Mouse (Mus musculus): ENCODE results near the gene Slc37a3. TPM values are rescaled to one million over a fixed set of nuclear protein-coding genes. Genes with fewer than 3 reads are reported as not detected.
A peak's percentile ranks its signal among the peaks of the same experiment; 100 is the strongest.
"Not testable (repeated sequence)": the region's sequence is repeated elsewhere in the genome, so short reads cannot be mapped to it uniquely, and the experiment has no call there.

The Slc37a3 gene
- polyA plus RNA-seq, 1 experiment from 2014 or later = 40.4 TPM

- Histone ChIP-seq H3K4me3 (ENCODE audit: low read length) (no peak overlapping the region), H3K27ac (ENCODE audit: low read length) (no peak overlapping the region), H3K4me2 (ENCODE audit: low read depth, low read length) (no peak overlapping the region), H3K4me1 (replicated peaks; ENCODE audit: control insufficient read depth, insufficient read depth, low read length) (peaks cover 6% of the 10 kb centered on the region; the same call in 1 of the 2 replicates), H3K27me3 (ENCODE audit: control insufficient read depth, insufficient read depth, low read depth, low read length) (no peaks in the 10 kb centered on the region), H3K36me3 (ENCODE audit: control insufficient read depth, insufficient read depth, low read length) (peaks cover 4% of the 10 kb centered on the region; the same call in 1 of the 2 replicates), H3K9me3 (ENCODE audit: control insufficient read depth, low read length) (no peaks in the 10 kb centered on the region), H3K9ac (ENCODE audit: low read length) (no peak overlapping the region)
- WGBS = 66% methylated on average over 3 of the region's 3 CpGs
- ATAC-seq (ENCODE audit: low read depth) = no peak
Measured at GRCm38 (mm10) chr6:39369631-39370030, 7.8 kb downstream of the Slc37a3 start.

GRCm38 (mm10) chr6:39362684-39363083 is 14.8 kb downstream of the Slc37a3 start:
- no peak for ATAC-seq (ENCODE audit: low read depth)
- Histone ChIP-seq H3K9ac (ENCODE audit: low read length) (no peak overlapping the region), H3K4me3 (ENCODE audit: low read length) (no peak overlapping the region), H3K27me3 (ENCODE audit: control insufficient read depth, insufficient read depth, low read depth, low read length) (no peaks in the 10 kb centered on the region), H3K9me3 (ENCODE audit: control insufficient read depth, low read length) (no peaks in the 10 kb centered on the region), H3K4me1 (replicated peaks; ENCODE audit: control insufficient read depth, insufficient read depth, low read length) (no peaks in the 10 kb centered on the region), H3K36me3 (ENCODE audit: control insufficient read depth, insufficient read depth, low read length) (peaks cover 6% of the 10 kb centered on the region; the same call in 1 of the 2 replicates), H3K27ac (ENCODE audit: low read length) (no peak overlapping the region), H3K4me2 (ENCODE audit: low read depth, low read length) (no peak overlapping the region)
- WGBS = 96% methylated on average over 2 of the region's 2 CpGs

GRCm38 (mm10) chr6:39359207-39359606 is 18.3 kb downstream of the Slc37a3 start:
- not testable (repeated sequence) for H3K27ac ChIP-seq (ENCODE audit: low read length); H3K27me3 ChIP-seq (ENCODE audit: control insufficient read depth, insufficient read depth, low read depth, low read length); H3K9me3 ChIP-seq (ENCODE audit: control insufficient read depth, low read length); ATAC-seq (ENCODE audit: low read depth); H3K9ac ChIP-seq (ENCODE audit: low read length); H3K4me2 ChIP-seq (ENCODE audit: low read depth, low read length); H3K4me3 ChIP-seq (ENCODE audit: low read length); H3K4me1 ChIP-seq (replicated peaks; ENCODE audit: control insufficient read depth, insufficient read depth, low read length)
- H3K36me3 ChIP-seq (ENCODE audit: control insufficient read depth, insufficient read depth, low read length) = peaks cover 12% of the 10 kb centered on the region; the same call in 1 of the 2 replicates
- 96% methylated on average over 9 of the region's 9 CpGs for WGBS

GRCm38 (mm10) chr6:39348946-39349345 is 28.5 kb downstream of the Slc37a3 start:
- no peak overlapping the region; the same call in 1 of the 2 replicates for H3K27ac ChIP-seq (ENCODE audit: low read length)
- H3K4me3 ChIP-seq (ENCODE audit: low read length) = no peak overlapping the region
- H3K4me1 ChIP-seq (replicated peaks; ENCODE audit: control insufficient read depth, insufficient read depth, low read length) = no peaks in the 10 kb centered on the region
- no peaks in the 10 kb centered on the region for H3K27me3 ChIP-seq (ENCODE audit: control insufficient read depth, insufficient read depth, low read depth, low read length)
- ATAC-seq (ENCODE audit: low read depth) = no peak
- H3K36me3 ChIP-seq (ENCODE audit: control insufficient read depth, insufficient read depth, low read length) = peaks cover 17% of the 10 kb centered on the region
- H3K9ac ChIP-seq (ENCODE audit: low read length) = no peak overlapping the region
- 75% methylated on average over 6 of the region's 6 CpGs for WGBS
- no peaks in the 10 kb centered on the region for H3K9me3 ChIP-seq (ENCODE audit: control insufficient read depth, low read length)
- H3K4me2 ChIP-seq (ENCODE audit: low read depth, low read length) = no peak overlapping the region

GRCm38 (mm10) chr6:39347880-39348814 is 29.3 kb downstream of the Slc37a3 start:
- WGBS = 46% methylated on average over 4 of the region's 4 CpGs

GRCm38 (mm10) chr6:39346991-39347501 is 30.4 kb downstream of the Slc37a3 start:
- Histone ChIP-seq H3K4me3 (ENCODE audit: low read length) (no peak overlapping the region), H3K9me3 (ENCODE audit: control insufficient read depth, low read length) (no peaks in the 10 kb centered on the region), H3K4me1 (replicated peaks; ENCODE audit: control insufficient read depth, insufficient read depth, low read length) (no peaks in the 10 kb centered on the region), H3K27me3 (ENCODE audit: control insufficient read depth, insufficient read depth, low read depth, low read length) (no peaks in the 10 kb centered on the region), H3K27ac (ENCODE audit: low read length) (no peak overlapping the region), H3K4me2 (ENCODE audit: low read depth, low read length) (no peak overlapping the region), H3K36me3 (ENCODE audit: control insufficient read depth, insufficient read depth, low read length) (peaks cover 23% of the 10 kb centered on the region), H3K9ac (ENCODE audit: low read length) (no peak overlapping the region)
- WGBS = 32% methylated on average over 15 of the region's 15 CpGs
- no peak for ATAC-seq (ENCODE audit: low read depth)

More at GRCm38 (mm10) chr6:39347880-39348814, 29.3 kb downstream of the Slc37a3 start:
- Histone ChIP-seq H3K36me3 (ENCODE audit: control insufficient read depth, insufficient read depth, low read length) (peaks cover 20% of the 10 kb centered on the region), H3K4me2 (ENCODE audit: low read depth, low read length) (no peak overlapping the region), H3K4me3 (ENCODE audit: low read length) (no peak overlapping the region), H3K27ac (ENCODE audit: low read length) (peak overlapping the region; percentile 51), H3K9me3 (ENCODE audit: control insufficient read depth, low read length) (no peaks in the 10 kb centered on the region), H3K9ac (ENCODE audit: low read length) (no peak overlapping the region), H3K27me3 (ENCODE audit: control insufficient read depth, insufficient read depth, low read depth, low read length) (no peaks in the 10 kb centered on the region), H3K4me1 (replicated peaks; ENCODE audit: control insufficient read depth, insufficient read depth, low read length) (no peaks in the 10 kb centered on the region)
- peak; percentile 45 for ATAC-seq (ENCODE audit: low read depth)

GRCm38 (mm10) chr6:39345430-39345829 is 32.0 kb downstream of the Slc37a3 start:
- Histone ChIP-seq H3K9me3 (ENCODE audit: control insufficient read depth, low read length) (no peaks in the 10 kb centered on the region), H3K4me3 (ENCODE audit: low read length) (no peak overlapping the region), H3K9ac (ENCODE audit: low read length) (no peak overlapping the region), H3K4me1 (replicated peaks; ENCODE audit: control insufficient read depth, insufficient read depth, low read length) (no peaks in the 10 kb centered on the region), H3K36me3 (ENCODE audit: control insufficient read depth, insufficient read depth, low read length) (peaks cover 23% of the 10 kb centered on the region), H3K4me2 (ENCODE audit: low read depth, low read length) (no peak overlapping the region), H3K27ac (ENCODE audit: low read length) (no peak overlapping the region), H3K27me3 (ENCODE audit: control insufficient read depth, insufficient read depth, low read depth, low read length) (no peaks in the 10 kb centered on the region)
- WGBS = 77% methylated on average over 7 of the region's 7 CpGs
- ATAC-seq (ENCODE audit: low read depth) = no peak

- H3K27ac ChIP-seq (ENCODE audit: low read length) = no peak overlapping the region
- H3K4me2 ChIP-seq (ENCODE audit: low read depth, low read length) = no peak overlapping the region
- no peak overlapping the region for H3K4me3 ChIP-seq (ENCODE audit: low read length)
- H3K9ac ChIP-seq (ENCODE audit: low read length) = no peak overlapping the region
- WGBS = 18% methylated on average over 12 of the region's 12 CpGs
- no peaks in the 10 kb centered on the region for H3K4me1 ChIP-seq (replicated peaks; ENCODE audit: control insufficient read depth, insufficient read depth, low read length)
- peaks cover 13% of the 10 kb centered on the region for H3K36me3 ChIP-seq (ENCODE audit: control insufficient read depth, insufficient read depth, low read length)
- no peaks in the 10 kb centered on the region for H3K27me3 ChIP-seq (ENCODE audit: control insufficient read depth, insufficient read depth, low read depth, low read length)
- no peaks in the 10 kb centered on the region for H3K9me3 ChIP-seq (ENCODE audit: control insufficient read depth, low read length)
- ATAC-seq (ENCODE audit: low read depth) = peak; percentile 76
Measured at GRCm38 (mm10) chr6:39344020-39344419, 33.5 kb downstream of the Slc37a3 start.

GRCm38 (mm10) chr6:39341798-39342197 is 35.7 kb downstream of the Slc37a3 start:
- ATAC-seq (ENCODE audit: low read depth) = no peak
- 65% methylated on average over 2 of the region's 2 CpGs for WGBS
- no peaks in the 10 kb centered on the region for H3K9me3 ChIP-seq (ENCODE audit: control insufficient read depth, low read length)

More at GRCm38 (mm10) chr6:39341798-39342197, 35.7 kb downstream of the Slc37a3 start:
- Histone ChIP-seq H3K36me3 (ENCODE audit: control insufficient read depth, insufficient read depth, low read length) (peaks cover 16% of the 10 kb centered on the region), H3K4me2 (ENCODE audit: low read depth, low read length) (no peak overlapping the region), H3K9ac (ENCODE audit: low read length) (no peak overlapping the region), H3K4me3 (ENCODE audit: low read length) (no peak overlapping the region), H3K27ac (ENCODE audit: low read length) (no peak overlapping the region), H3K4me1 (replicated peaks; ENCODE audit: control insufficient read depth, insufficient read depth, low read length) (no peaks in the 10 kb centered on the region), H3K27me3 (ENCODE audit: control insufficient read depth, insufficient read depth, low read depth, low read length) (no peaks in the 10 kb centered on the region)

Data from lung, embryonic 16.5 days (tissue).